Mouse (Mus musculus): ENCODE results near the gene Arhgef25. TPM values are rescaled to one million over a fixed set of nuclear protein-coding genes. Genes with fewer than 3 reads are reported as not detected.

Gene Arhgef25
- total RNA-seq, 2 experiments from 2014 or later, result 19.0 to 21.6 TPM

DNA sequence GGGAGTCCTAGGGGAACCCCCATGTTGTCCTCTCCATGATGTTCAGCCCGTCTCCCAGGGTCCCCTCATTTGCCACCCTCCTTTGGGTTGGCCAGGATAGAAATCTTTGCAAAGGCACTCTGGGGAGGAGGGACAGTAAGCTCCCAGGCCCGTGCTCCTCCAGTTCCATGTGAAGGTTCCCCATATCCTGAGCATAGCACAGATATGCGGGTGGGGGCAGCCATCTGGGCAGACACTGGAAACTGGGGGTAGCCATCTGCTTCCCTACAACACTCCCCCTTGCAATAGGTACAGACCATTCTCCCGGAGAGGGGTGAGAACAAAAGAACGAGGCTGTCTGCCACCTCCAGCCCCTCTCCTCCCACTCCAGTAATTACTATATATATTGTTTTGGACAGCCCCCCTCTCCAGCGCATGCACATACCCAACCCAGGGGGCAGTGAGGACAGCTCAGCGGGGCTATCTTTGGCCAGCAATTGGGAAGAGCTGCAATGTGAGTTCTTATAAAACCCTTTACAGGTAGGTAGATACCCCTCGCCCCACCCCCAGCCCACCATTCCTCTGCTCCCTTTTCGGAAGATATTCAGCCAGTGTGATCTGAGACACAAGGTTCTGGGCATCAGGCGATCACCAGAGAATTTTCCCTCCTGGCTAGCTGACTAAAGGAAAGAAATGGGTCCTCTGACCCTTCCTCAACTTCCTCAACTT lies 2.4 kb downstream of the Arhgef25 start:
- DNase-seq, result no peak

DNA sequence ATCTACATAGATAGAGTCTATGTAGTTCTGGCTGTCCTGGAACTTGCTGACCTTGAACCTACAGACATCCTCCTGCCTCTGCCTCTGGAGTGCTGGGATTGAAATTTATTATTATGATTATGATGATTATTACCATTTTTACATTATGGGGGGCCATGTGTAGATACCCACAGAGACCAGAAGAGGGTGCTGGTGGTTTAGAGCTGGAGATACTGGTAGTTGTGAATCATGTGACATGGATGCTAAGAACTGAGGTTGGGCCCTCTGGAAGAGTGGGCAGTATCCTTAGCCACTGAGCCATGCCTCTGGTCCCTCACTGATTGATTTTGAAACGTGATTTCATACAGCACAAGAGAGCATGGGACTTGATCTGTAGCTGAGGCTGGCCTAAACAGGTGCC lies 3.4 kb downstream of the Arhgef25 start:
- DNase-seq, result no peak

DNA sequence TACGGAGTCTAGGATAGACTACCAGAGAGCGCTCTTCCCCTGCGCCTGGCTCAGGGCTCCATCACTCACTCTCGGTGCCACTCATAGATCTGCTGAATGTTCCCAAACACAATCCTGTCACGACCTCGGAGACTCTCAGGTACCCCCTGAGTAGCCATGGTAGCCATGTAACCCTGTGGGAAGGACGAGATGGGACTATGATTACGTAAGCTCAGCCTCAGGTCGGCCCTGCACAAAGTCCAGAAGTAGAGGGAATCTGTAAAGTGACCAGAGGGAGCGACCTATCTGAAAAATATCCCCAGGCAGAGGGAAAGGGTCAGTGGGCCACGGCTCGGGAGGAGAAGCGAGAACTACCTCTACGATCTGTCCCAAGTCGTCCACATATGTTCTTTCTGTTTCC lies 4.4 kb downstream of the Arhgef25 start:
- no peak for DNase-seq

DNA sequence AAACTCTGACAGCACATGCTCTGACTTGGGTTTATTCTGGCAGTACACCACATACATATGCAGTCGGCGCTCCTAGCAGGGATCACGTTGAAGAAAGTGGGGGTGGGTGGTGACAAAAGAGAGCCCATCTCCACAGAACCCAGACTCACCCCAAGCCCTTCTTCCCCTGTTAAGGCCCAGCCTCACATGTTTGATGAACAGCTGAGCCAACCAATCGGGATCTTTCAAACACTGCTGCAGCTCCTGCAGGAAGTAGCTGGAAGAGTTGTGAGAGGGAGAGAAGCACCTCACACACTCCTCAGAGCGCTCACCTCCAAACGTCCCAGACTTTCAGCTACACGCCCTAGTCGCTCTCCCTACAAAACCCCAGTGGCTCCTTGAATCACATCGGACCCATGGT lies 4.8 kb downstream of the Arhgef25 start:
- DNase-seq, result no peak

DNA sequence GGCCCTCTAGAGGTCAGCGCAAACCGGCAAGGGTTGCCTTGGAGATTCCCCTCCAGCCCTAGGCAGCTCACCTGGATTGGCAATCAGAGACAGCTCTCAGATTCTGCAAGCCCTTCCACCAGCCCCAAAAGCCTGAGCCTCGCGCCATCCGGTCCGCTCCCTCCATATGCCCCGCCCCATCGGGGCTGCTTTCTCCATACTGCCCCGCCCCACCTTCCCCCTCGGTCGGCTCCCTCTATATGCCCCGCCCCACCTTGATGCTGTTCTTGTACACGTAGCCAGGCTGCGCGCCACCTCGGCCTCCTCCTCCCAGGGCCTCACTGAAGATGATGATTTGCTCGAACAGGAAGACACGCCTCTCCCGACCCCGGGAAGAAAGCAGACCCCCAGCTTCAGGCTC lies 6.1 kb downstream of the Arhgef25 start:
- DNase-seq, result no peak

DNA sequence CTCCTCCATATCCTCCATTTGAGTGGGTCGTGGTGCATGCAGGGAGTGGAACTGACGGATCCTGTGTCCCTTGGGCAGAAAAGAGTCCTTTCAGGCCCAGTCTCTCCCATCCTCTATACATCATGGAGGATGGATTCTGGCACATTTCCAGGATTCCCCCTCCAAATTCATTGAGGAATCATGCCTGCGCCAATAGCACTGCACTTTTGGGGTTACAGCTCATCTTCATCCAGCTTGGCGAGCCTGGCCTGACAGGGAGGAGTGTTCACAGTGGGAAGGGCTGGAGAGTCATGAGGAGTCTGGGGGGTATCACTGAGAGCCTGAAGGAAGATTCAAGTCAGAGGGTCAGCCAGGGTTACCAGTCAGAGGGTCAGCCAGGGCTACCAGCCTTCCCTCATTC lies 7.3 kb downstream of the Arhgef25 start:
- no peak for DNase-seq

DNA sequence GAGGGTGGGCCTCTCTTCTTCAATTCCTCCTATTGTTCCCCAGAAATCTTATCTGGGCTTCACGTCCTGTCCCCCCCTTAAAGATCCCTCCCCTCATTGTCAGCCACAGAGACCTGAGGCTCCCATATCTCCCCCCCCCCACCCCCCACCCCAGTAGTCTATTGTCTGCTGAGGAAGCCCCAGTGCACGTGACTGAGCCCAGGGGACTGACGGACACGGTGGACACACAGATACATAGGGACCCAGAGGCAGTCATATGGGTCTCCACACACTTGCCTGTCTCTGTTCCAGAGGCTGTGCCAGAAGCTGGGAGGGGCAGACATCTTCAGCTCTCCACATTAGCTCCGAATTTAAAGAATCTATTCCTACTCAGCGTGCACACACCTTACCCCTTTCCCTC lies 8.3 kb downstream of the Arhgef25 start:
- DNase-seq, result no peak

DNA sequence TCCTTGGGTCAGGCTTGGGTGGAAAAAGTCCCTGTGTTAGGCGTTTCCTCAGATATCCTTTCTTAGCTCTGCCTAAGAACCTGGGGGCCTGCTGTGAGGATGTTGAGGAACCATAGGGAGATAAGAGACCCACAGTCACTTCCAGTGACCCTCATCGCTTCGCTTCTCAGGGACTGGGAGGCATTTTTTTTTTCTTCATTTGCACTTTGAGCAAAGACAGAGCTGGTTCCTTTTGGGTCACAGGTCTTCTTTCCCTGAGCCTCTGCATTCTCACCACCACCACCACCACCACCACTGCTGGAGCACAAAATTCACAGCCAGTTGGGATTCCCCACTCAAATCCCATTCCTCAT lies 9.2 kb downstream of the Arhgef25 start:
- no peak for DNase-seq

DNA sequence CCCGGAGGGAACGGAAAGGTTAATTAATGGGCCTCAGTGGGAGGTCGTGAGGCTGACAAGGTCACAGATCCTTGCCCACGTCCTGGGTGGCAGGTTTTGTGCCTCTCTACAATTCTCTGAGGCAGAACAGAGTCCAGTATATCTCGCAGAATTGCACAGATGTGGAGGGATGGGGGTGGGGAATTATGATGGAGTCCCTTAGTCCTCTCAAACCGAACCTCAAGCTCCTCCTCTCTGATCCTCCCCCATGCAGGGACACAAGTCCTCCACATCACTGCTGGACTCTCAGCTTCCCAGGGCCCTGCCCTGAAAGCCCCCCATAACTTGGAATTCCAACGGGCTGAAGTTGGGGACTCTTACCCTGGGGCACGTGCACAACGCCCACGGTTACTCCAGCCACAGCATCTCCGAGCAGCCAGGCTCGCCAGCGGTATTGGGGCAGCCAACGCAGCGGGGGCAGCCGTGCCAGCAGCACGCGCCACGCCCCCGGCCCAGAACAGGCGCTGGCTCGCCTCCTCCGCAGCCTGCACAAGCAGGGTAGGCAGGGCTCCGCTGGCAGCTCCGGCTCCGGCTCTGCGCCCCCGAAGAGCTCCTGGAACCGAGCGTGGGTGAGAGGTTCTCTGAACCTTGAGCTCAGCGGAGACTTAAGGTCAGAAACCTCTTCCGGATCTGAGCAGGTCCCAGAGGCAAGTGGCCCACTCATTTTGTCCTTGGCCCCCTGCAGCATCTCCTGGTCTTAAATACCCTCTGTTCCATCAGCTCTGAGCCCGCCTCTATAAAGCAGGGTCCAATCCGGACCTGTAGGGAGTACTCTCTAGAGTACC lies 9.8 kb downstream of the Arhgef25 start, which contains the start of gene Slc26a10:
Gene Slc26a10 (minus strand): TSS at position 775 of the 824 bp plus-strand sequence.
- DNase-seq, result no peak

DNA sequence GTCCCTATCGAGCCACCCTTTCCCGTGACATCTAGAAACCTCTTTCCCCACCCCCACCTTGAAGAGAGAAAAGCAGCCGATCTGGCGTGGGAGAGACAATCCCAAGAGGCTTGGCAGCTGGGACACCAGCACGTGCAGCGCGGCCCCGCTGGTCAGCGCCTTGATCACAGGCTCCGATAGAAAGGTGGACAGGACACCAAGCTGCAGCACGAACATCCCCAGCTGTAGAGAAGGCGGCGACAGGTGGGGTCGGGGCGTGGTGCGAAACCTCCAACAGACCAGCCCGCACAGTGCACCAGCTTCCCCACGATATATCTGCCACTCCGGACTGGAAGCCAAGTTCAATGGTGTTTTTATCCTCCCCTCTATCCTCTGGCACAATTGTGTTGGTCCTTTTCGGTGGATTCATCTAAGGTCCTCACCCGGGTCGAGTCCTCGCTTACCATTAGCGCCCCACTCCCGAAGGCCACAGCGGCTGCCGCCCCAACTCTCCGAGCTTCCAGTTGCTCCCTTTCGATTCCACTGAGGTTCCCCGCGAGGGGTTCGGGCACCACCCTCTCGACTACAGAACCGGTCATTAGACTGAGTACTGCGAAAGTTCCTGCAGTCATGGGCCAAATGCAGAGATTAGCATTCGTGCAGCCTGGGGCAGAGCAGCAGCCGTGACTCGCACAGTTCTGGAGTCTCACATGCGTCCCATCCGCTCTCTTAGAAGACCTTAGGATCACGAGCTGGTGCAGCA lies 11.4 kb downstream of the Arhgef25 start:
- no peak for DNase-seq

DNA sequence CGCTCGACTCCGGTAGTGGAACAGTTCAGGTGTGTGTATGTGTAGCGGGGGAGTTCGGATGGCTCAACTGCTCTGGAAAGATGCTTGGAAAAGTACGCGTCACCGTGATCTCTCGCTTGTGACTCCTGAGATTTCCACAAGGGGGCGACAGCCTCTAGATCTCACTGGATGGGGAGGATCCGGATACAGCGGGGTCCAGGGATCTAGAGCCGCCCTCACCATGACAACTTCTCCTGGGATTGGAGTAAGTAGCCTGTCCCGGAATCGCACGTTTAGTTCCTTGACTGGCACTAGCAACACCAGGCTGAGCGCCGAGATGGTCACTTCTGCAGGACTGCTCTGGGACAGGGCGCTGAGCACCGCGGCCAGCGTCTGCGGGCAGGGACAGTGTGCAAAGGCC lies 12.2 kb downstream of the Arhgef25 start:
- DNase-seq, result peak; percentile 77 to 82

DNA sequence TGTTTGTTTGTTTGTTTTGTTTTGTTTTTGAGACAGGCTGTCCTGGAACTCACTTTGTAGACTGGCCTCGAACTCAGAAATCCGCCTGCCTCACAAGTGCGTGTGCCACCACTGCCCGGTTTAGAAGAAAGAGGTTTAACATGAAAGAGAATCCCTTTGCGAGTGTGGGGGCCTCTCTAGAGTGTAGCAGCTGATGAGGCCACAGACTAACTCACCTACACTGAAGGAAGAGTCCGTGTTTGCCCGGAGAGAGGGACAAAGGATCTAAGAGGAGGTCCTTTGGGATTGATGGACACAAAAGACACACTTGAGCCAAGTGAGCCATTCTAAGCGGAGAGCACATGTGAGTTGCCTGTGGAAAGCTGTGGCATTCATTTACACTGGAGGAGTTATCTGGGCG lies 12.6 kb downstream of the Arhgef25 start:
- DNase-seq, result no peak

DNA sequence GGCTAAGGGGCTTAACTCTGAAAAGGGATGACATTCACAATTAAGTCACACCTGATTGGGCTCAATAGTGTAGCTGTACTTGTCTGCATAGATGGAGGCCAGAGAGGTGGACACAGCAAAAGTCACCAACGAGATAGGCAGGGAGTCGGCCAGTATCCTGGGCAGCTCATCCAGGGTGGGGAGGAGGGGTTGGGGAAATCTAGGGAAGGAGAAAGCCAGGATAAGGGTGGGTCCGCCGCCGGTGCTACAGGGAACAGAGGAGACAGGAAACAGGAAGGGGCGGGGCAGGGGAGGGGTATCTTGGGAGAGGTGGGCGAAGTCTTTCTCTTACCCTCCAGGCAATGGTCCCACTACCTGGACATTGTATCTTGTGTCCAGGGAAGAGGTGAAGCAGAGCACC lies 13.1 kb downstream of the Arhgef25 start:
- no peak for DNase-seq

DNA sequence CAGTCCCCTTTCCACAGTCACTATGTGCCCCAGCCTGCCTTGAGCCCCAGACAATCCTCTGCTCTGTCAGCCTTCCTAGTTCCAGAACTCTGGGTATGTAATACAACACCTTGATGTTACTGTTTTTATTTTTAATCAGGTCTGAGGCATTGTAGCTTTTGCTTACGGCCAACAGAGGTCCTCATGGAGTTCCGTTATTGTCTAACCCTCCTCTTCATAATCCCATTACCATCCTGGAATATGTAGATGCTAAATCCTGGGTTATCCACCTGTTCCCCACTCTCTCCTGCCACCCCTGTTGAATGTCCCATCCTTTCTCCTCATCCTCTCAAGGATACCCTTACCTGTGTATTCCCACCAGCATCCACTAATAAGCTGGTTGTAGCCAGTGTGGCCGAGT lies 13.7 kb downstream of the Arhgef25 start:
- no peak for DNase-seq

DNA sequence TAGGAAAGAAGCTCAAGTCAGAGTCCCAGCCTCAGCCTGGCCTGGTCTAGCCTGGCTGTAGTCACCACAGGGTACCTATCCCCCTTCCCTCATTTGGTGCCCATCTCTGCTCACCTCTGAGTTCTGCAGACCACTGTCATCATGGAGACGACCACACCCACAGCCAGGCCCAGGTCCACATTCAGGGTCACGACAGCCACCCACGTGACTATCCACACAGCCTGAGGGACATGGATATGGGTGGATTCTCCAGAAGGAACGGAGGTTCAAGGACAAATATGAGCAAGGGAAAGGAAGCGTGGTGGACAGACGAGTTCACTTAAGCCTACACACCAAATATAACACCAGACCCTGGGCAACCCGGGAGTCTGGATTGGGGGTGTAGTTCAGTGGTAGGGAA lies 15.7 kb downstream of the Arhgef25 start:
- no peak for DNase-seq

DNA sequence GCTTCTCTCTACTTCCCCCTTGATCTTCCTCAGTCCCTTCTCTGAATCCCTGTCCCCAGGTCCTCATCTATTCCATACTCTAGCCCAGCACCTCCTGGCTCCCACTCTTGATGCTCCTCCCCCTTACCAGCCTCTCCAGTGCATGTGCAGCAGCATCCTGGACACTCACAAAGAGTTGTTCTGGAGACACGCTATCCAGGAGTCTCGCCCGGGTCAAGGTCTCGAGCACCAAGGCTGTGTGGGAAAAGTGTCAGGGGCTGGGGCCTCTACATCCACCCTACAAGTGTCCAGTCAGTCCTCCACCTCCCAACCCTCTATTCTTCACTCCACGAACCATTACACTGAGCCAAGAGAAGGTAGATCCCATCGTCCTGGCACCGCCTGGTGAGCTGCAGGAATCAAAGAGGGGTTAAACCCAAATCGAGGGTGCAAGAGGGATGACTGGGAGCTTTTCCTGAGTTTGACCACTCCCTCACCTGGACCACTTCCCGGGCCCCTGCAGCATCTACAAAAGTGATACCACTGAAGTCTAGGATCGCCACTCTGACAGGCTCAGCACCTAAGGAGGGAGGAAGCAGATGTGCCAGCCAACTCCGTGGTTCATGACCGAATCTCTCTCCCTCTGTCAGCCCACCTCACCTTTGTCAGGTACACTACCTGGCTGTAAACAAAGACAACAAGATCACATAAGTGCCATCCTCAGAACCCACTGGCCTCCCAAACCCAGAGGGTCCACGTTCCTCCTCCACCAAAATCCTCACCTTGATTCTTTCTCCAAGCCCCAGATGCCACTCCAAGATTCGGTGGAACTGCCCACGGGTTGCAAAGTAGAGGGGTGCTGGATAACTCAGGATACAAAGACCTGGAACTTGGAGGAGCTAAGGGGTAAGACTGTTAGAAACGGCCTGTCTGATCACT lies 16.5 kb downstream of the Arhgef25 start:
- DNase-seq, result no peak

DNA sequence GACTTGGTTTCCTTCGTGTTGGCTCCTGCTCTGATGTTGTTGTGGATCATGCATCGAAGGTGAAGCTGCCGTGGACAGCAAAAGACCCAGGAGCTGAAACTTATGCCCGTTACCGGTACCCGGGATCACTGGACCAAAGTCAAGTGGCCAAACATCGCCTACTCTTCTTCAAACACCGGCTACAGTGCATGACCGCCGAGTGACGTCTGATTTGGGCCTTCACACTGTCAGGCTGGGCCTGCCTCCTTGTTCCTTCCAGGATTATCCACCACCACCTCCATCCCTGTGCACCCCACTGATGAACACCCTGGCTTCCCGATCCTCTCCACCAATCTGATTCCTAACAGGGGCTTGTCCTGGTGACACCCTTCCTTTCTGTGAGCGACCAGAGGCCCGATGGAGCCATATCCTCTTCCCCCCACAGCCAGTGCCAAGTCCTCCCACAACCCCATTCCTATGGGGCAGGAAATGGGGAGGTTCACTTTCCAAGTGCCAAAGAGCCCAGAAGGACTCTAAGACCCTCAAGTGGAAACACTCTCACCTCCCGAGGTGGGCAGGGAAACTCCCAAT lies 18.2 kb downstream of the Arhgef25 start:
- DNase-seq, result no peak

DNA sequence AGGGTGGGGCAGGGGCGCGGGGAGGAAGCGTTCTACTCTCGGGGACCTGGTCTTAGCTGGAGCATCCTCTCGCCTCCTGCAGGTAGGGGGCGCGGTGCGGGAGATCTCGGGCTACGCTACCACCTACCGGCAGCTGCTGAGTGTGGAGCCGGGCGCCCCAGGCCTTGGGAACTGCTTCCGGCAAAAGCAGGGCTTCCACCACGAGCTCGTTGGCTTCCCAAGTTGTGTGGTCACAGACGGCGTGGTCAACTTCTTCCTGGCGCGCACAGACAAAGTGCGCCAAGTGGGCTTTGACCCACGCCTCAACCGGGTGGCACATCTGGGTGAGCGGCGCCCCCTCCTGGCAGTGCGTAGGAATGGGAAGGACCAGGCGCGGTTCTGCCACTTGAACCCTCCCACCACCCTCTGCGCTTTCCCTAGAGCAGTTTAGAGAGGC lies 19.0 kb downstream of the Arhgef25 start:
- peak; percentile 85 to 88 for DNase-seq

DNA sequence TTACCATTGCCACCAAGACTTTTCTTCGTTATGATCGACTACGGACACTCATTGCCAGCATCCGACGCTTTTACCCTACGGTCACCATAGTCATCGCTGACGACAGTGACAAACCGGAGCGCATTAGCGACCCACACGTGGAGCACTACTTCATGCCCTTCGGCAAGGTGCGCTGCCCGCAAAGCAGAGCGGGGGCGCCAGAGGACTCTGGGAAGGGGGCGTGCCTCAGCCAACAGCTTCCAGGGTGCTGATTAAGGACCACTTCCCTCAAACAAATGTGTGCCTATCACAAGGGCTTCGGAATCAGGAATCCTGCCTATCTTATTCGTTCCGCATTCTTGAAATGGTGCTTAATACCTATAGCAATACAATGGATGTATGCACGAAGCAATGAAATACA lies 19.9 kb downstream of the Arhgef25 start:
- DNase-seq, result peak; percentile 47 to 51

DNA sequence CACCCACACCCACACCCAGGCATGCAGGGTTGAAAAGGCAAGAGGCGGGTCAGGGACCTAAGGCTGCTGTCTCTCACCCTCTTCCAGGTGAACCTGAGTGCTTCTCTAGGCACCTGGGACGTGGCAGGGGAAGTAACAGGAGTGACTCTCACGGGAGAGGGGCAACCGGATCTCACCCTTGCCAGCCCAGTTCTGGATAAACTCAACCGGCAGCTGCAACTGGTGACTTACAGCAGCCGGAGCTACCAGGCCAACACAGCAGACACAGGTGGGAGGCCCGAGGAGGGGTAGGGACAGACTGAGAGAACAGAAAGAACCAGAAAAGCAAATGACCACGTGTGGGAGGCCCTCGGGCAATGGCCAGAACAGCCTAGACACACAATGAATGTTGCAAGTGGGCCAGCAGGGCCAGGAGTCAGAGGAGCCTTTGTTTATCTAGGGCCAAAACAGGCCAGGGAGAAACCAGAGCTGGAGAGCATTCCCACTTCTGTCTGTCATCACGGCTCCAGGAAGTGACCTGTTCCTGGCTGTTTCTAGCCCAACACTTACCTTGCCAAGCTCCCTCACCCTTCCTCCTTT lies 22.2 kb downstream of the Arhgef25 start:
- no peak for DNase-seq
